Mouse (Mus musculus) kidney, adult 2 months (tissue): ENCODE results near the gene Pgm1.

ENCODE experiments used
- CTCF ChIP-seq: fragments of 200-500 bp; conservative IDR thresholded peaks from 2 replicates; pipeline ENCODE4 v1.5.1; 2011; ENCODE audit warnings: low read depth, mild to moderate bottlenecking, control low read depth, low read length, moderate library complexity, mixed read lengths; ENCODE audit not compliant: insufficient read depth, insufficient read length
- POLR2A ChIP-seq: fragments of 200-500 bp; IDR thresholded peaks from one replicate; pipeline ENCODE4 v1.6.1; 2011; ENCODE audit warnings: low read depth, low read length, control low read depth

GRCm38 (mm10) chr4:99970097-99970496, 40.9 kb downstream of the Pgm1 start:
- TF ChIP-seq POLR2A (no peak), CTCF (no peak)
